Mouse (Mus musculus): Measurements from ENCODE around the gene Zfp91. TPM values are rescaled to one million over a fixed set of nuclear protein-coding genes. Genes with fewer than 3 reads are reported as not detected.

Zfp91 gene
- polyA plus RNA-seq, 1 experiment from 2014 or later: 8.4 TPM

DNA sequence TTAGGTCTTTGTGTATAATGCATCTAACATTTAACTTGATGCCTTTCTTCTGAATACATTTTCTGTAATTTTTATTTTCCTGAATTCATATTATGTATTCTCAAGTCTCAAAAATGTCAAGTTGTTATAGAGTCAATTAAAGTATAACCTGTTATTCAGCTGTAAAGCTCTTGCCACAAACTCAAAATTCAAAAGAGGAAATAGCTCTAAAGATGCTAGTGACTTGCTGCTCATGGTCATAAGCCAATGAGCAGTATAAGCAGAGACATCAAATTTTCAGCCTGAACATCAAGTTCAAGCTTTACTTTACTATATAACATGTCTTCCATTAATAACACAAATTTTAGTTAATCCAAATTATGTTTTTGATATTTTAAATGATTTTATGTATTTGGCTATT is 3.6 kb downstream of the Zfp91 start:
- DNase-seq (no peak), ATAC-seq (ENCODE audit: low read depth) (no peak)
- Histone ChIP-seq H3K4me1 (replicated peaks) (peaks cover 13% of the 10 kb centered on the region), H3K4me3 (replicated peaks) (no peak overlapping the region), H3K36me3 (peaks cover 5% of the 10 kb centered on the region), H3K4me2 (no peak overlapping the region), H3K9ac (no peak overlapping the region), H3K9me3 (replicated peaks) (no peaks in the 10 kb centered on the region), H3K27me3 (no peaks in the 10 kb centered on the region), H3K27ac (no peak overlapping the region)

- Histone ChIP-seq H3K9me3 (replicated peaks) (no peaks in the 10 kb centered on the region), H3K4me2 (no peak overlapping the region), H3K36me3 (peaks cover 17% of the 10 kb centered on the region), H3K9ac (no peak overlapping the region), H3K27ac (no peak overlapping the region), H3K4me3 (replicated peaks) (no peak overlapping the region), H3K27me3 (no peaks in the 10 kb centered on the region), H3K4me1 (replicated peaks) (peaks cover 8% of the 10 kb centered on the region)
- no peak for ATAC-seq (ENCODE audit: low read depth)
- 89% methylated on average over 4 of the region's 4 CpGs for WGBS (ENCODE audit: insufficient replicate concordance)
- DNase-seq: no peak
Measured at GRCm38 (mm10) chr19:12787721-12788120, 8.2 kb downstream of the Zfp91 start.

- DNase-seq (no peak), ATAC-seq (ENCODE audit: low read depth) (no peak)
- Histone ChIP-seq H3K4me3 (replicated peaks) (no peak overlapping the region), H3K36me3 (peaks cover 17% of the 10 kb centered on the region), H3K9ac (no peak overlapping the region), H3K27ac (no peak overlapping the region), H3K4me2 (no peak overlapping the region), H3K9me3 (replicated peaks) (no peaks in the 10 kb centered on the region), H3K27me3 (no peaks in the 10 kb centered on the region), H3K4me1 (replicated peaks) (peaks cover 6% of the 10 kb centered on the region)
- WGBS (ENCODE audit: insufficient replicate concordance): 89% methylated on average over 2 of the region's 2 CpGs
Measured at GRCm38 (mm10) chr19:12786803-12787395, 9.0 kb downstream of the Zfp91 start.

DNA sequence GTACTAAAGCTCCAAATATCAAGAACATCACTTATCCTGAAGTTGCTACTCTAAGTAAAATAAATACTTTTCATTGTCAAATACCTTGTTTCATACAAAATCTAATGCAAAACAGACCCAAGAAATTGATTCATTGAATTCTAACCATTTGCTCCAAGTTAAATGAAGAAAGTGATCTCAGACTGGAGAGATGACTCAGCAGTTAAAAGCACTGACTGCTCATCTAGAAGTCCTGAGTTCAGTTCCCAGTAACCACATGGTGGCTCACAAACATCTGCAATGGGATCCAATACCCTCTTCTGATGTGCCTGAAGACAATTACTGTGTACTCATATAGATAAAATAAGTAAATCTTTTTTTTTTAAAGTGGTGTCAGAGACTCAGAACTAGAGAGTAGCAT is 15.5 kb downstream of the Zfp91 start:
- peaks cover 33% of the 10 kb centered on the region for H3K36me3 ChIP-seq
- H3K9ac ChIP-seq: no peak overlapping the region
- no peak overlapping the region for H3K4me3 ChIP-seq (replicated peaks)
- DNase-seq (no peak), ATAC-seq (ENCODE audit: low read depth) (no peak)
- H3K4me2 ChIP-seq: no peak overlapping the region
- H3K4me1 ChIP-seq (replicated peaks): 0 out of 2 replicates have a peak, but pooled peaks cover 7% of the 10 kb centered on the region
- no peak overlapping the region; the same call in 1 of the 2 replicates for H3K27ac ChIP-seq
- no peaks in the 10 kb centered on the region for H3K27me3 ChIP-seq
- no peaks in the 10 kb centered on the region for H3K9me3 ChIP-seq (replicated peaks)

- no peak overlapping the region for H3K4me2 ChIP-seq
- no peak overlapping the region for H3K4me3 ChIP-seq (replicated peaks)
- ATAC-seq (ENCODE audit: low read depth): no peak
- H3K9ac ChIP-seq: no peak overlapping the region
- no peaks in the 10 kb centered on the region for H3K9me3 ChIP-seq (replicated peaks)
- DNase-seq: no peak
- H3K27ac ChIP-seq: no peak overlapping the region
- H3K4me1 ChIP-seq (replicated peaks): no peaks in the 10 kb centered on the region
- WGBS (ENCODE audit: insufficient replicate concordance): 84% methylated on average over 5 of the region's 5 CpGs
- H3K36me3 ChIP-seq: peaks cover 70% of the 10 kb centered on the region
- no peaks in the 10 kb centered on the region for H3K27me3 ChIP-seq
Measured at GRCm38 (mm10) chr19:12770888-12771287, 25.0 kb downstream of the Zfp91 start.

DNA sequence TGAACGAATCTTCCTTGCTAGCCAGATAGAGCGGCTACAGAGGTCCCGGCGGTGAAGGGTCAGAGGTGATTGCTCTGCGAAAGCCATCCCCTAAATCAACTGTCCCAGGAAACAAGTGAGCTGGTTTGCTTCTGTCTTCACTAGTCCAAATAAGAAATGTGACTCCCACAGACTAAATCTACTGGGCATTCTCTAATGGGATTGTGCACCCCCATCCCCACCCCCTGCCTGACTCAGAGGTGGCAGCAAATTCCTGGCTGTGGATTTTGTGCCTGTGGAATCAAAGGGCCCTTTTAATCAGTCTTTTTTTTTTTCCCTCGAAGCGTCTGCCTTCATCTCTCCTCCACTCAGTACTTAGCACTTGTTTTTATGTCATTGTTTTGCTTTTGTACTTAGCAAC is 30.6 kb downstream of the Zfp91 start, which contains the start of gene Cntf:
Gene Cntf, minus strand, starts transcription at position 325 of the 400 bp plus-strand sequence.
- Histone ChIP-seq H3K4me2 (no peak within 1 kb of the TSS), H3K27ac (no peak within 1 kb of the TSS), H3K4me1 (replicated peaks) (no peaks in the 10 kb centered on the region), H3K9ac (no peak within 1 kb of the TSS), H3K36me3 (peaks cover 69% of the 10 kb centered on the region), H3K4me3 (replicated peaks) (no peak within 1 kb of the TSS), H3K27me3 (no peaks in the 10 kb centered on the region), H3K9me3 (replicated peaks) (no peaks in the 10 kb centered on the region)
- no peak for ATAC-seq (ENCODE audit: low read depth)
- WGBS (ENCODE audit: insufficient replicate concordance): 82% methylated on average over 7 of the region's 7 CpGs
- no peak for DNase-seq

GRCm38 (mm10) chr19:12762212-12763130 is 33.5 kb downstream of the Zfp91 start:
- H3K9ac ChIP-seq: no peak overlapping the region
- no peaks in the 10 kb centered on the region for H3K4me1 ChIP-seq (replicated peaks)
- no peak overlapping the region for H3K4me3 ChIP-seq (replicated peaks)
- DNase-seq: no peak
- H3K27me3 ChIP-seq: no peaks in the 10 kb centered on the region
- no peaks in the 10 kb centered on the region for H3K9me3 ChIP-seq (replicated peaks)
- H3K27ac ChIP-seq: no peak overlapping the region
- H3K4me2 ChIP-seq: no peak overlapping the region
- peaks cover 41% of the 10 kb centered on the region for H3K36me3 ChIP-seq
- no peak for ATAC-seq (ENCODE audit: low read depth)
- WGBS (ENCODE audit: insufficient replicate concordance): 44% methylated on average over 2 of the region's 2 CpGs

DNA sequence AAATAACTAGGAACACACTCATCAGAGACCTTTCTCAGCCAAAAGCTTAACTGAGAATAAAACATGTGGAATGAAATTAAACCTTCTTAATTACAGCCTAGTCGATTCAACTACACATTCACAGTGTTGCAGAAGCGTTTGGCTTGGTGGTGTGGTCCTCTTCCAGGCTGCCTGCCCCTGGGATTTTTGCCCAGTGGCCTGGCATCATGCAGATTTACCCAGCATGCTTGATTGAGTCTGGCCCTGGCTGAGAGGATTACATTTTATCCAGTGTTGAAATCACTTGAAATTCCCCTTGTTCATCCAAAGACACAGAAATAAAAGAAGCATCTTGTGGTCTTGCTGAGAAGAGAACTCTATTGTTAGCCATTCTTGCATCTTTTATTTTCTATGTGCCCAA is 36.3 kb downstream of the Zfp91 start:
- Histone ChIP-seq H3K9me3 (replicated peaks) (no peaks in the 10 kb centered on the region), H3K4me1 (replicated peaks) (no peaks in the 10 kb centered on the region), H3K36me3 (peaks cover 20% of the 10 kb centered on the region), H3K27me3 (no peaks in the 10 kb centered on the region), H3K4me2 (no peak overlapping the region), H3K4me3 (replicated peaks) (no peak overlapping the region), H3K27ac (no peak overlapping the region), H3K9ac (no peak overlapping the region)
- ATAC-seq (ENCODE audit: low read depth) (no peak), DNase-seq (no peak)
- WGBS (ENCODE audit: insufficient replicate concordance): 61% methylated on average over 2 of the region's 2 CpGs

- H3K27ac ChIP-seq: no peak overlapping the region
- no peaks in the 10 kb centered on the region for H3K9me3 ChIP-seq (replicated peaks)
- H3K4me3 ChIP-seq (replicated peaks): no peak overlapping the region
- ATAC-seq (ENCODE audit: low read depth) (no peak), DNase-seq (no peak)
- H3K4me1 ChIP-seq (replicated peaks): no peaks in the 10 kb centered on the region
- H3K27me3 ChIP-seq: no peaks in the 10 kb centered on the region
- no peak overlapping the region for H3K4me2 ChIP-seq
- 54% methylated on average over 1 of the region's 1 CpGs for WGBS (ENCODE audit: insufficient replicate concordance)
- H3K36me3 ChIP-seq: peaks cover 16% of the 10 kb centered on the region
- H3K9ac ChIP-seq: no peak overlapping the region
Measured at GRCm38 (mm10) chr19:12758936-12759478, 36.9 kb downstream of the Zfp91 start.

- Histone ChIP-seq H3K4me3 (replicated peaks) (no peak overlapping the region), H3K9me3 (replicated peaks) (no peaks in the 10 kb centered on the region), H3K36me3 (no peaks in the 10 kb centered on the region), H3K27ac (no peak overlapping the region), H3K9ac (no peak overlapping the region), H3K4me2 (no peak overlapping the region), H3K4me1 (replicated peaks) (no peaks in the 10 kb centered on the region), H3K27me3 (no peaks in the 10 kb centered on the region)
- no peak for DNase-seq
- ATAC-seq (ENCODE audit: low read depth): no peak
- WGBS (ENCODE audit: insufficient replicate concordance): 58% methylated on average over 3 of the region's 3 CpGs
Measured at GRCm38 (mm10) chr19:12756286-12756685, 39.6 kb downstream of the Zfp91 start.

GRCm38 (mm10) chr19:12731950-12732349 is 64.0 kb downstream of the Zfp91 start:
- Histone ChIP-seq H3K36me3 (no peaks in the 10 kb centered on the region), H3K4me1 (replicated peaks) (no peaks in the 10 kb centered on the region), H3K9ac (no peak overlapping the region), H3K4me2 (no peak overlapping the region), H3K27me3 (no peaks in the 10 kb centered on the region), H3K27ac (no peak overlapping the region), H3K9me3 (replicated peaks) (no peaks in the 10 kb centered on the region), H3K4me3 (replicated peaks) (no peak overlapping the region)
- DNase-seq: no peak
- WGBS (ENCODE audit: insufficient replicate concordance): 54% methylated on average over 2 of the region's 2 CpGs
- ATAC-seq (ENCODE audit: low read depth): no peak
